Mouse (Mus musculus): ENCODE measurements around the gene Rfx4. TPM values are rescaled to one million over a fixed set of nuclear protein-coding genes. Genes with fewer than 3 reads are reported as not detected.

Rfx4 gene
- total and polyA plus RNA-seq, 2 experiments from 2014 or later = 10.2 to 15.0 TPM

- no peak for ATAC-seq (ENCODE audit: low FRiP score)
- WGBS = 75% methylated on average over 12 of the region's 12 CpGs
- H3K27me3 ChIP-seq (ENCODE audit: insufficient read depth, low read length) = no peaks in the 10 kb centered on the region
Measured at GRCm38 (mm10) chr10:84722711-84723110, 33.2 kb upstream of the Rfx4 start.

GRCm38 (mm10) chr10:84727005-84727404 is 28.9 kb upstream of the Rfx4 start:
- no peak for TF ChIP-seq CTCF (IDR thresholded peaks at IDR 0.05)
- Histone ChIP-seq H3K4me1 (ENCODE audit: insufficient read depth, low read length) (no peaks in the 10 kb centered on the region), H3K9me3 (ENCODE audit: low read length) (no peaks in the 10 kb centered on the region), H3K4me3 (ENCODE audit: low read depth, low read length) (no peak overlapping the region), H3K9ac (replicated peaks; ENCODE audit: low read length, poor library complexity, severe bottlenecking) (no peak overlapping the region), H3K4me2 (ENCODE audit: low read depth, low read length, poor library complexity, severe bottlenecking) (no peak overlapping the region), H3K36me3 (ENCODE audit: insufficient read depth, low read length) (peaks cover 15% of the 10 kb centered on the region; the same call in 1 of the 2 replicates), H3K27ac (ENCODE audit: low read depth, low read length) (no peak overlapping the region), H3K27me3 (ENCODE audit: insufficient read depth, low read length) (no peaks in the 10 kb centered on the region)
- 91% methylated on average over 12 of the region's 12 CpGs for WGBS
- DNase-seq (ENCODE audit: low spot score) (no peak), ATAC-seq (ENCODE audit: low FRiP score) (no peak)

More at GRCm38 (mm10) chr10:84722711-84723110, 33.2 kb upstream of the Rfx4 start:
- DNase-seq (ENCODE audit: low spot score) = no peak
- H3K36me3 ChIP-seq (ENCODE audit: insufficient read depth, low read length) = peaks cover 27% of the 10 kb centered on the region
- H3K9me3 ChIP-seq (ENCODE audit: low read length) = no peaks in the 10 kb centered on the region
- TF ChIP-seq CTCF (IDR thresholded peaks at IDR 0.05) = no peak
- no peak overlapping the region for H3K4me2 ChIP-seq (ENCODE audit: low read depth, low read length, poor library complexity, severe bottlenecking)
- no peak overlapping the region for H3K27ac ChIP-seq (ENCODE audit: low read depth, low read length)
- H3K4me1 ChIP-seq (ENCODE audit: insufficient read depth, low read length) = no peaks in the 10 kb centered on the region
- no peak overlapping the region for H3K9ac ChIP-seq (replicated peaks; ENCODE audit: low read length, poor library complexity, severe bottlenecking)
- no peak overlapping the region for H3K4me3 ChIP-seq (ENCODE audit: low read depth, low read length)

GRCm38 (mm10) chr10:84727760-84728159 is 28.1 kb upstream of the Rfx4 start:
- no peak overlapping the region for H3K4me2 ChIP-seq (ENCODE audit: low read depth, low read length, poor library complexity, severe bottlenecking)
- DNase-seq (ENCODE audit: low spot score) = no peak
- H3K4me3 ChIP-seq (ENCODE audit: low read depth, low read length) = no peak overlapping the region
- TF ChIP-seq CTCF (IDR thresholded peaks at IDR 0.05) = no peak
- peaks cover 15% of the 10 kb centered on the region; the same call in 1 of the 2 replicates for H3K36me3 ChIP-seq (ENCODE audit: insufficient read depth, low read length)
- 74% methylated on average over 4 of the region's 4 CpGs for WGBS
- H3K9ac ChIP-seq (replicated peaks; ENCODE audit: low read length, poor library complexity, severe bottlenecking) = no peak overlapping the region
- H3K27ac ChIP-seq (ENCODE audit: low read depth, low read length) = no peak overlapping the region
- H3K27me3 ChIP-seq (ENCODE audit: insufficient read depth, low read length) = no peaks in the 10 kb centered on the region
- no peaks in the 10 kb centered on the region for H3K4me1 ChIP-seq (ENCODE audit: insufficient read depth, low read length)
- ATAC-seq (ENCODE audit: low FRiP score) = no peak
- H3K9me3 ChIP-seq (ENCODE audit: low read length) = no peaks in the 10 kb centered on the region

DNA sequence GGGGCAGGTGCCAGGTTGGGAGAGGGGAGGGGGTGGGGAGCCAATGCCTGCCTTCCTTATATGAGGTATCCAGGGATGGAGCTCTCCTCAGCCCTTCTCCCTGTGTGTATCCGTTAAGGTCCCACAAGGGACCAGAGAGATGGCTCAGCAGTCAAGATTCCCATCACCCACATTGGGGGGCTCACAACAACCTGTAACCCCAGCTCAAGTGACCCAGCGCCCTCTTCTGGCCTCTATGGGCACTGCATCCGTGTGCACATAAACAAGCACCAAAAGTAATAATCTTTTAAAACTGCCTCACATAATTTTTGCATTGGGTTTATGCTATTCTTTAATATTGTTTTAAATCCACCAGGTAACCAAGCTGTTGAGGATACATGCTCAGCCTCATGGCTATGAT is 25.8 kb upstream of the Rfx4 start:
- H3K4me1 ChIP-seq (ENCODE audit: insufficient read depth, low read length) = no peaks in the 10 kb centered on the region
- no peak overlapping the region for H3K9ac ChIP-seq (replicated peaks; ENCODE audit: low read length, poor library complexity, severe bottlenecking)
- WGBS = 79% methylated on average over 3 of the region's 3 CpGs
- peak; percentile 47 for TF ChIP-seq CTCF (IDR thresholded peaks at IDR 0.05)
- ATAC-seq (ENCODE audit: low FRiP score) (no peak), DNase-seq (ENCODE audit: low spot score) (no peak)
- H3K36me3 ChIP-seq (ENCODE audit: insufficient read depth, low read length) = peaks cover 15% of the 10 kb centered on the region; the same call in 1 of the 2 replicates
- H3K4me3 ChIP-seq (ENCODE audit: low read depth, low read length) = no peak overlapping the region
- no peaks in the 10 kb centered on the region for H3K9me3 ChIP-seq (ENCODE audit: low read length)
- no peak overlapping the region for H3K27ac ChIP-seq (ENCODE audit: low read depth, low read length)
- no peaks in the 10 kb centered on the region for H3K27me3 ChIP-seq (ENCODE audit: insufficient read depth, low read length)
- H3K4me2 ChIP-seq (ENCODE audit: low read depth, low read length, poor library complexity, severe bottlenecking) = no peak overlapping the region

DNA sequence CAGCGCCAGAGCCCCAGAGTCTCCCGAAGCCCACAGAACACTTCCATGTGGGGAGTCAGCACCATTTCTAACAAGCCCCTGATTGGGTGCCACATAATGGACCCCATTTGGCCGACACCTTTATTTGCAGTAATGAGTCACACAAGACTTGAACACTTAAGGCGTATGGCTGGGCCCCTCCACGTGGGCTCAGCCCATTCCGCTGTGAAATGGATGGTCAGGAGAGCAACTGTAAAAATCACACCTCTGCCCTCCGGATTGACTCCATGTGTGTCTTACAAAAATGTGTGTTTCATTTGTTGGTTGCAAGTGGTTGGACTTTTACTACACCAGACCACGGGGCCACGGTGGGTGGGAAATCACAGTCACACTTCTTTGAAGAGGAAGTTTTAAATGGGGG is 24.9 kb upstream of the Rfx4 start:
- ATAC-seq (ENCODE audit: low FRiP score) (no peak), DNase-seq (ENCODE audit: low spot score) (no peak)
- Histone ChIP-seq H3K27me3 (ENCODE audit: insufficient read depth, low read length) (no peaks in the 10 kb centered on the region), H3K9me3 (ENCODE audit: low read length) (no peaks in the 10 kb centered on the region), H3K9ac (replicated peaks; ENCODE audit: low read length, poor library complexity, severe bottlenecking) (no peak overlapping the region), H3K4me2 (ENCODE audit: low read depth, low read length, poor library complexity, severe bottlenecking) (no peak overlapping the region), H3K4me3 (ENCODE audit: low read depth, low read length) (no peak overlapping the region), H3K36me3 (ENCODE audit: insufficient read depth, low read length) (peaks cover 13% of the 10 kb centered on the region; the same call in 1 of the 2 replicates), H3K27ac (ENCODE audit: low read depth, low read length) (no peak overlapping the region), H3K4me1 (ENCODE audit: insufficient read depth, low read length) (no peaks in the 10 kb centered on the region)
- 94% methylated on average over 9 of the region's 9 CpGs for WGBS
- TF ChIP-seq CTCF (IDR thresholded peaks at IDR 0.05) = no peak

GRCm38 (mm10) chr10:84733511-84733910 is 22.4 kb upstream of the Rfx4 start:
- H3K4me2 ChIP-seq (ENCODE audit: low read depth, low read length, poor library complexity, severe bottlenecking) = no peak overlapping the region
- H3K4me1 ChIP-seq (ENCODE audit: insufficient read depth, low read length) = no peaks in the 10 kb centered on the region
- TF ChIP-seq CTCF (IDR thresholded peaks at IDR 0.05) = no peak
- DNase-seq (ENCODE audit: low spot score) (no peak), ATAC-seq (ENCODE audit: low FRiP score) (no peak)
- no peak overlapping the region for H3K4me3 ChIP-seq (ENCODE audit: low read depth, low read length)
- no peak overlapping the region for H3K27ac ChIP-seq (ENCODE audit: low read depth, low read length)
- no peak overlapping the region for H3K9ac ChIP-seq (replicated peaks; ENCODE audit: low read length, poor library complexity, severe bottlenecking)
- no peaks in the 10 kb centered on the region for H3K9me3 ChIP-seq (ENCODE audit: low read length)
- H3K27me3 ChIP-seq (ENCODE audit: insufficient read depth, low read length) = no peaks in the 10 kb centered on the region
- no peaks in the 10 kb centered on the region for H3K36me3 ChIP-seq (ENCODE audit: insufficient read depth, low read length)
- 47% methylated on average over 6 of the region's 6 CpGs for WGBS

Data from midbrain, postnatal 0 days (tissue).